Mouse (Mus musculus) cerebellum, postnatal 14 days (tissue): ENCODE data around the gene Mboat2.
A peak's percentile ranks its signal among the peaks of the same experiment; 100 is the strongest.

ENCODE experiments used
- DNase-seq, 2 experiments: peaks; one replicate each; pipeline ENCODE4 v3.0.0; 2021; ENCODE audit warnings: mixed read lengths in 2 of 2

Gene Mboat2

GRCm38 (mm10) chr12:24950376-24951046, 119.8 kb downstream of the Mboat2 start:
- no peak for DNase-seq

DNA sequence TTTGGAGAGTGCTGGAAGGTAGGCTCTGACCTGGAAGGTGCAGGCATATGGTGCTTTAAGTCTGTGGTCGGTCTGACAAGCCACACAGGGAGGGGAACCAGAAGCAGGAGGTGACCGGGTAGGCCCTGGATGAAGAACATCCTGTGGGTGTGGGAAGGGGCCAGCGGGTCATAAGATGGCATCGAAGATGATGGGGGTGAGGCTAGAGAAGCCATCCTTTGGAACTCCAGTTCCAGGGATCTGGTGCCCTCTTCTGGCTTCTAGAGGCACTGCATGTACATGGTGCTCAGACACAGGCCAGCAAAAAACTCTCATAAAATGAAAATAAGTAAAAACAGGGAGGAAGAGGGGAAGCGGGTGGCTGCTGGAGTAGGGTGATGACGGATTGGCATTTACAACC, 121.5 kb downstream of the Mboat2 start:
- DNase-seq = peak; percentile 82 to 88

GRCm38 (mm10) chr12:24955137-24955536, 124.5 kb downstream of the Mboat2 start:
- DNase-seq = no peak

- no peak for DNase-seq
Observed at GRCm38 (mm10) chr12:24958526-24958925, 127.8 kb downstream of the Mboat2 start.

- no peak for DNase-seq
Observed at GRCm38 (mm10) chr12:24961821-24962220, 131.1 kb downstream of the Mboat2 start.

DNA sequence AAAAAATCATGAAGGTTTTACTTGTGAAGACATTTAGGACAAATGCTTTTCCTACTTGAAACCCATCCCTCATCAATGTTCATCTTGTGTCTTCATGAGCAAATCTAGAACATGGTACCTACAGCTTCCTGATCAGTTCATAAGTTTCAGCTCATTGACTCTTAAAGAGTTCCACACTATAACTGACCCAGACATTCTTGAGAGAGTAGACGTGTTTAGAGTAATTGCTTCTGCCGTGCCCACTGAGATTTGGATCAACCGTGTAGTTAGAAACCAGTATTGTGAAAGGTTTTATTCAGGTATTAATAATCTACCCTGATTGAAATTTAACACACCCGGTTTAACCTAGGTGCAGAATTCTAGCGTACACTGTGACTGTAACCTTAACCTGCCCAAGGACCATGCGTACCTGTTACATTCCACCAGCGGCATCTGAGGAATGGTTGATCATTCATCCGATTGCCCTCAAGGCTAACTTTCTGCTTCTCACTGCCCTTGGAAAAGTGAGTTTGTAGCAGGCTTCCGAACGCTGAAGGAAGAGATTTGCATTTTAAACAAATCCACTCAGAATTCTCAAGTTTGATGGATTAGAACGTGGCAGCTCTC, 131.8 kb downstream of the Mboat2 start:
- DNase-seq = no peak

DNA sequence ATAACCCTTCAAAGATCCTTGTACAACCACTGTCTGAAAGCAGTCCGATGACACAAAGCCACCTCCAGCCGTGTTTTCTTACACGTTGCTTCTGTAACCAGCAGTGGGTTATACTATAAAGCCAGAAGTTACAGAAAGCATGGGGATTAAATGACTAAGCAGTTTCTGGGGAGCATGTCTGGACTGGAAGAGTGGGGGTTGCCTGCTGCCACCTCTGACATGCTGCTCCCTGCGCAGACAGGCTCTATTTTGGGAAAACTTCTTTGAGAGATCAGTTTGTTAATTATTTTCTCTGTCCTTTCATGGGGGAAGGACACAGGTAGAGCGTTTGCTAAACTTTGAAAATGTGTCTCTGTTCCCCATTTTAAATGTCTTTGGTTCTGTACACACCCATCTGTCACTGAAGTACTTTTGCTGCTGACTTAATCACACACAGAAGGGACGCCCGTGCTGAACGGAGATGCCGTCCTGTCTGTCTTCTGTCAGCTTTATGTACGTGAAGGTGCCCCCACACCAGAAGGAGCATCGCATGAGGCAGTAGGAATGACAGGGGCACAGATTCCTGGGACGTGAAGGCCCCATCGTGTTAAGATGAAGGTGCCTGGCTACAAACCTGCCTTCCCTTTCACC, 132.8 kb downstream of the Mboat2 start:
- no peak for DNase-seq

DNA sequence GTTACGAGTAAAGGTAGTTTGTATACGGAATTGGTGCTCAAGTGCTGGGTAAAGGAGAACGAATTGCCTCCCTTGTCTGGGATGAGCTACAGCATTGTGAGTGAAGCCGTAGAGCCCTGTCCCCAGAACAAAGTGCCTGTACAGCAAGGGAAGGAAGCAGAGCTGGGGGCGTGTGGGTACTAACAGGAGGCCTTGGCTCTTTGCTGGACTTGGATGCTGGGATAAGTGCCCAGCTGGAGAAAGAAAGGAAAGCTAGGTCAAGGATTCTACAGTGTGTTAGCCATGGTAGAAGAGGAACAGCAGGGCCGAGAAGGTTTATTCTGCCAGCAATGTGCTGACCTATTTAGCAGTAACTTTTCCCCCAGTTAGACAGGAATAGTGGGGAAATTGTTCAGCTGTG, 134.7 kb downstream of the Mboat2 start:
- peak; percentile 52 to 60 for DNase-seq

GRCm38 (mm10) chr12:24966046-24966445, 135.4 kb downstream of the Mboat2 start:
- peak; percentile 57 to 59 for DNase-seq

DNA sequence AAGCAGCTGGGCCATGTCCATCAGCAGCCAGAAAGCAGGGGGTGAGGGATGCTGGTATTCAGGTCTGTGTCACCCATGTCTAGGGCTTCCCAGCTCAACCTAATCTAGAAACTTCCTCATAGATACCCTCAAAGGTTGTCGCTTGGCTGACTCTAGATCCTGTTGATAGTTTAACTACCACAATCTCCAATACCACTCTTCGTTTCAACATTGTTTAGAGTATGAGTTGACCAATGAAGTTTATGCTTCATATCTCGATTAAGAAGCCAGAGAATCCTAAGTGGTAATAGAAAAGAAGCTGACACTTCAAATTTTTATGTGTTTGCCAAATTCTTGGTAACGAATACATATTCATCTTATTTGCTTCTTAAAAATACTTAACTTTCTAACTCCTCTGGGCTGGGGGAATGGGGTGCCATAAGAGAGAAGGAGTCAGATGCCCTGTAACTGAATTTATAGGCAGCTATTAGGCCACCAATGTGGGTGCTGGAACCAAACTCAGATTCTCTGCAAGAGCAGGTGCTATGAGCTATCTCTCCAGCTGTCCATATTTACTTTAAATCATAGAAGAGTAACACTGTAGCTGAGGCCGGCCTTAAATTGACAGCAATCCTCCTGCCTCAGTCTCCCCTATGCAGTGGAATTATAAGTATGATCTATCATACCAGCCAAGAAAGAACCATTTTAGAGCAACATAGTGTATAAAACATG, 141.0 kb downstream of the Mboat2 start:
- DNase-seq = no peak

DNA sequence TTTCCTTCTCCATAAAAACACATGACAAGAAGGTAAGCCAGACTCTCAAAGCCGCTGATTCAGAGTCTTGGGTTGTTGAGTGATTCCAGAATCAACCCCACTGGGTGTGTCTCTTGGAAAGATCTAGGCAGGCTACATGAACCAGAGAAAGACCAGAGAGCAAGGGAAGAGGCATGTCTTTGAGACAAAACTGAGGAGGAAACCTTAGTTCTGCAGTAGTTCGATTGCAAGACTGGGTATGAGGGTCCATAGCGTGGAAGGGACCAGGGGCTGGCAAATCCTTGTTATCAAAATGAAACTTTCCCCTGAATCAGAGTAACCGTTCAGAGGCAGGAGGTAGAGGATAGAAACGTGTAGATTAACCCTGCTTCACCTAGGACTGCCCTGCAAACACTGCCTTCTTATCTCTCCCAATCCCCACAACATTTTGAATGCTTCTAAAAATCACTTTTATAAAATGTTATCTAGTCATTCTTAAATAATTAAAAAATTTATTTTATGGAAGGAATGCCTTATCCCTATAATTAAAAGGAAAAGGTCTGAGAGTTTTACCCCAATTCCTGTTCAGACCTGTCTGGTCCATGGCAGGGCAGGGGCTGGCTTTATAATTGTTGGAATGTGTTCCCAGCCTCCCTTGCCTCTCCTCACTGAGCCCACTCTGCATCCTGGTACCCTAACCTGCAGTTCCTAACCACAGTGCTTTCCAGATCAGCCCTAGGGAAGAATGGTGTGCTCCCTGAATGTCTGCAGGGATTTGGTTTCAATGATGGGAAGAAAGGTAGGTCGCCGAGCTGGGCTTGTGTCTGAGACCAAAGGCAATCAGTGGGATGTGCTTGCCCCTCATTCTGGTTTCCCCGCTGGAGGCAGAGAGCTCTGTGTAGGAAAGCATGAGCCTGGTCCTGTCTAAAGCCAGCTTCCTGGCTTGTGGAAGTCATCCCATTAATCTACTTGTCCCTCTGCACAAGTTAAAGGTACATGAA, 142.0 kb downstream of the Mboat2 start:
- DNase-seq = no peak

- no peak for DNase-seq
Observed at GRCm38 (mm10) chr12:24973586-24973985, 142.9 kb downstream of the Mboat2 start.

DNA sequence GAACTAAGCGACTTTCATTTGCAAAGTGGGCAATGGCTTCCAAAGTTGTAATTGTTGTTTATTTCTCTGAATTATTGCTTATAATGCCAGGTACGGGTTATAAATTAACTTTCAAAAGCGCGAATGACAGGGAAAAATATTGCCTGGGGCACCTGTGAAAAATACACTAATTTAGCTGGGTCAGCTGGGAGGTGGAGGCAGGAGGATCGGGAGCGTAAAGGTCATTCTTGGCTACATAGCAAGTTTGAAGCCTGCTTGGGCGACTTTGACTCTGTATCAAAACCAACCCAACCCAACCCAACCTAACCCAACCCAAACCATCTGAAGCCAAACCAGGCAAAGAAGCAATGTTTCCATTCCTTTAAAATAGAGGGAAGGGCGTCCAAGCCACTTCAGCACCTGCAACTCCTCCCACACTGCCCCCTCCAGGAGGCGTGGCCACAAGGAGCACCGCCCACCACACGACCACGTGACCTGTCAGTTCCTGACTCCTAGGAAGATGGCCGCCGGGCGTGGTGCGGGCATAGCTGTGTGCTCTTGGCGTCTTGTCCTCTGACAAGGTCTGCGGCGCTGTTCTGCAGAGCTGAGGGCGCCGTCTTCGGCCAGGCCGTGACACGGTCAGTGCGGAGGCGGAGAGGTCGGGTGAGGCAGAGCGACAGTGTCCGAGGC, 143.9 kb downstream of the Mboat2 start, which contains the start of gene Kidins220:
Gene Kidins220 (plus strand): TSS at position 480 of the 669 bp plus-strand sequence.
- peak; percentile 99 to 100 for DNase-seq

GRCm38 (mm10) chr12:24975115-24975733, 144.5 kb downstream of the Mboat2 start:
- DNase-seq = peak; percentile 77 to 82

DNA sequence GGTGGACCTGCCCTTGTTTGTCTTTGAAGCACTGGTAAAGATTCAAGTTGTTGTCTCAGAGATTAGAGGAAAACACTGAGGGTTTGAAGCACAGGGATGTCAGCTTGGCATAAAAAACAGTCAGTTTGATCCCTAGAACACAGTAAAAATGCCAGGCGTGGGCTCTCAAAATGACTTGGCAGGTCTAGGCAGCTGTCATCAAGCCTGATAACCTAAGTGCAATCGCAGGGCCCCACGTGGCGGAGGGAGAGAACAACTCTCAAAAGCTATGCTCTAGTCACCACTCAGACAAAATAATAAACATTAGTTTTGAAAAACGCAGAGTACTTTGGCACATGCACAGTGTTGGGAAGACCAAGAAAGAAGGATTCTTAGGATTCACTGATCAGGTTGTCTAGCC, 154.5 kb downstream of the Mboat2 start:
- no peak for DNase-seq

- no peak for DNase-seq
Observed at GRCm38 (mm10) chr12:24995350-24995749, 164.7 kb downstream of the Mboat2 start.

DNA sequence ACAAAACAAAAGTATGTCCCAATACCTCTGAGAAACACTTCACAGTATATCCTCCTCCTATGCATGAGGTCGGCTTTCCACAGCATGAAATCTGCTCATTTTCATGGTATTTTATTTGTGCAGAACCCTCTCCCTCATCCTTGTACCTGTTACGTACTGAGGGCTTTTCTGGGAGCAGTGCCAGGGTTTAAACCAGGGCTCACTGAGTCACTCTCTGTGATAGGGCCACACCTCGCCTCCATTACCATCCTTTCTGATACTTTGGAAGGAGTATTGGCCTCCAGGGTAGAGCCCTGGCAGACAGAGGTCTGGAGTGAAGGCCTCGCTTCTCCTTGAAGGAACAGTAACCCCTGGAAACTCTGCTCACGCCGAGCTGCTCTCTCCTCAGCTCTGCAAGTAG, 174.7 kb downstream of the Mboat2 start:
- no peak for DNase-seq

DNA sequence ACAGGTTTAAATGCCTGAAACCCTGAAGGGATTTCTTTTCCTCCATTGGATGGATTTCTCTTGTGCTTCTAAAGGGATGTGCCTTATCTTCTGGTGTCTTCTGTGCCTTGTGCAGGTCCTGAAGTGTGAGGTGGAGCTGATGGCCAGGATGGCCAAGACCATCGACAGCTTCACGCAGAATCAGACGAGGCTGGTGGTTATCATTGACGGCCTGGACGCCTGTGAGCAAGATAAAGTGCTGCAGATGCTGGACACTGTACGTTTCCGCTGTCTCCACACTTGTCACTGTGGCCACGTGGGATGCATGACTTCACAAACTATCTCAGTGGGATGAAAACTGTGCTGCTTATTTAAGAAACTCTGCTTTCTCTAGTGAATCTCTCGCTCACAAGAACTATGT, 179.3 kb downstream of the Mboat2 start:
- DNase-seq = no peak

- DNase-seq = no peak
Observed at GRCm38 (mm10) chr12:25010416-25010815, 179.7 kb downstream of the Mboat2 start.

- DNase-seq = no peak
Observed at GRCm38 (mm10) chr12:25011733-25012367, 181.2 kb downstream of the Mboat2 start.
